Mouse (Mus musculus): ENCODE data around the gene Agpat1.

Gene Agpat1

GRCm38 (mm10) chr17:34630761-34631301 lies 26.8 kb downstream of the Agpat1 start:
- DNase-seq (ENCODE audit: low spot score in 2 of 2) = no peak

GRCm38 (mm10) chr17:34631647-34632046 lies 27.6 kb downstream of the Agpat1 start:
- DNase-seq (ENCODE audit: low spot score in 2 of 2) = no peak

- DNase-seq (ENCODE audit: low spot score in 2 of 2) = peak; percentile 89 to 90
These were observed 28.2 kb downstream of the Agpat1 start for GRCm38 (mm10) chr17:34632261-34632691.

GRCm38 (mm10) chr17:34635671-34636070 lies 31.6 kb downstream of the Agpat1 start:
- no peak for DNase-seq (ENCODE audit: low spot score in 2 of 2)

- no peak for DNase-seq (ENCODE audit: low spot score in 2 of 2)
These were observed 33.4 kb downstream of the Agpat1 start for GRCm38 (mm10) chr17:34637459-34637858.

GRCm38 (mm10) chr17:34639461-34640255 lies 35.6 kb downstream of the Agpat1 start:
- no peak for DNase-seq (ENCODE audit: low spot score in 2 of 2)

GRCm38 (mm10) chr17:34640778-34641601 lies 36.9 kb downstream of the Agpat1 start:
- no peak for DNase-seq (ENCODE audit: low spot score in 2 of 2)

- DNase-seq (ENCODE audit: low spot score in 2 of 2) = no peak
These were observed 37.9 kb downstream of the Agpat1 start for GRCm38 (mm10) chr17:34641945-34642344.

- DNase-seq (ENCODE audit: low spot score in 2 of 2) = no peak
These were observed 39.3 kb downstream of the Agpat1 start for GRCm38 (mm10) chr17:34643379-34643778.

GRCm38 (mm10) chr17:34643944-34644343 lies 39.9 kb downstream of the Agpat1 start:
- DNase-seq (ENCODE audit: low spot score in 2 of 2) = no peak

GRCm38 (mm10) chr17:34644608-34645007 lies 40.5 kb downstream of the Agpat1 start, which contains the start of gene Fkbpl:
Gene Fkbpl (plus strand): TSS chr17:34644764.
- DNase-seq (ENCODE audit: low spot score in 2 of 2) = peak; percentile 95 to 99

GRCm38 (mm10) chr17:34645256-34645829 lies 41.3 kb downstream of the Agpat1 start:
- no peak for DNase-seq (ENCODE audit: low spot score in 2 of 2)

GRCm38 (mm10) chr17:34645831-34646511 lies 41.9 kb downstream of the Agpat1 start:
- DNase-seq (ENCODE audit: low spot score in 2 of 2) = no peak

- DNase-seq (ENCODE audit: low spot score in 2 of 2) = peak; percentile 97 to 98
These were observed 43.1 kb downstream of the Agpat1 start, which contains the start of gene Atf6b for GRCm38 (mm10) chr17:34646906-34647787. Gene Atf6b (plus strand): TSS chr17:34647146.

GRCm38 (mm10) chr17:34648141-34648890 lies 44.3 kb downstream of the Agpat1 start:
- no peak for DNase-seq (ENCODE audit: low spot score in 2 of 2)

GRCm38 (mm10) chr17:34649106-34649864 lies 45.2 kb downstream of the Agpat1 start:
- no peak for DNase-seq (ENCODE audit: low spot score in 2 of 2)

- no peak for DNase-seq (ENCODE audit: low spot score in 2 of 2)
These were observed 46.7 kb downstream of the Agpat1 start for GRCm38 (mm10) chr17:34650781-34651180.

GRCm38 (mm10) chr17:34651507-34652221 lies 47.6 kb downstream of the Agpat1 start:
- DNase-seq (ENCODE audit: low spot score in 2 of 2) = no peak
